Mouse (Mus musculus) midbrain, embryonic 12.5 days (tissue): Measurements from ENCODE around the gene Dync1h1. TPM values are rescaled to one million over a fixed set of nuclear protein-coding genes. Genes with fewer than 3 reads are reported as not detected.

ENCODE experiments used
- ATAC-seq: fragments of 200-750 bp; cut with Nextera tagmentation; 2 replicates; pipeline ENCODE4 v1.8.0; 2017; ENCODE audit warnings: low read depth, moderate TSS enrichment, moderate library complexity; ENCODE audit not compliant: low FRiP score
- H3K27ac ChIP-seq: fragments of 300-500 bp; sonication (generic); replicated peaks from 2 replicates; pipeline ENCODE4 v1.5.1; 2016; ENCODE audit warnings: mild to moderate bottlenecking
- H3K27me3 ChIP-seq: fragments of 300-500 bp; sonication (generic); 2 replicates; pipeline ENCODE4 v1.6.1; 2016; ENCODE audit warnings: mild to moderate bottlenecking
- H3K36me3 ChIP-seq: fragments of 300-500 bp; sonication (generic); 2 replicates; pipeline ENCODE4 v1.6.1; 2016
- H3K4me1 ChIP-seq: fragments of 300-500 bp; sonication (generic); 2 replicates; pipeline ENCODE4 v1.6.1; 2016
- H3K4me2 ChIP-seq: fragments of 300-500 bp; sonication (generic); replicated peaks from 2 replicates; pipeline ENCODE4 v1.6.1; 2016; ENCODE audit warnings: mild to moderate bottlenecking, moderate library complexity
- H3K4me3 ChIP-seq: fragments of 300-500 bp; sonication (generic); 2 replicates; pipeline ENCODE4 v1.5.1; 2016; ENCODE audit warnings: mild to moderate bottlenecking
- H3K9ac ChIP-seq: fragments of 300-500 bp; sonication (generic); replicated peaks from 2 replicates; pipeline ENCODE4 v1.6.1; 2016; ENCODE audit warnings: mild to moderate bottlenecking, moderate library complexity
- H3K9me3 ChIP-seq: fragments of 300-500 bp; sonication (generic); 2 replicates; pipeline ENCODE4 v1.6.1; 2016; ENCODE audit warnings: mild to moderate bottlenecking
- WGBS: fragments of 180-500 bp; shearing (Covaris S2); methylation state at CpG from one replicate; pipeline ENCODE4 v1.1.7; 2016; 5-methylcytosine and 5-hydroxymethylcytosine counted together
- polyA plus RNA-seq: library from polyadenylated mRNA; unstranded; fragments of >200 nt; fragmentation: Nextera tagmentation; extraction: Ambion mirVana; gene quantifications from 2 replicates; pipeline ENCODE4 v1.2.1, GENCODE M21; 2016

Gene Dync1h1
- polyA plus RNA-seq, 1 experiment from 2014 or later, result 94.7 TPM

DNA sequence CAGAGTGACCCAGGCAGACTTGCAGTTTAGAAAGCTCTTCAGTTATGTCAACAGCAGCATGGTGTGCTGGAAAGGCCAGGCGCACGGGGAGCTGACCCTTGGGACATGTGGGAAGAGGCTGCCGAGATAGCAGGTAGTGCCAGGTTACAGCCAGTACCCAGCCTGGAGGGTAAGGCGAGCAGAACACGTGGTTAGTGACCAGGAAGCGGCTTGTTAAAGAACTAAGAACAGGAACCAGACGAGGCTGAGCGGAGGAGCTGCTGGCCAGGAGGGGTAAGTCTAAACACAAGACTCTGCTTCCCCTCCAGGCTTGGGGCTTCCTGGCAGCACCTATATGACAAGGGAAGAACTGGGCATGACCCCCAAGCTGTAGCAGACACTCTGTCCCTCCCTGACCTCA is 27.6 kb upstream of the Dync1h1 start:
- H3K36me3 ChIP-seq, result peaks cover 28% of the 10 kb centered on the region
- 90% methylated on average over 8 of the region's 8 CpGs for WGBS
- H3K4me2 ChIP-seq, result no peak overlapping the region
- H3K27ac ChIP-seq, result no peak overlapping the region
- no peaks in the 10 kb centered on the region for H3K27me3 ChIP-seq
- no peak overlapping the region for H3K9ac ChIP-seq
- no peak overlapping the region for H3K4me3 ChIP-seq
- H3K4me1 ChIP-seq, result no peaks in the 10 kb centered on the region
- ATAC-seq, result no peak
- H3K9me3 ChIP-seq, result no peaks in the 10 kb centered on the region

GRCm38 (mm10) chr12:110575926-110576325 is 25.3 kb upstream of the Dync1h1 start:
- Histone ChIP-seq H3K9ac (no peak overlapping the region), H3K27me3 (no peaks in the 10 kb centered on the region), H3K36me3 (peaks cover 18% of the 10 kb centered on the region), H3K4me2 (no peak overlapping the region), H3K4me1 (no peaks in the 10 kb centered on the region), H3K4me3 (no peak overlapping the region), H3K27ac (no peak overlapping the region), H3K9me3 (no peaks in the 10 kb centered on the region)
- ATAC-seq, result no peak
- 68% methylated on average over 4 of the region's 4 CpGs for WGBS

DNA sequence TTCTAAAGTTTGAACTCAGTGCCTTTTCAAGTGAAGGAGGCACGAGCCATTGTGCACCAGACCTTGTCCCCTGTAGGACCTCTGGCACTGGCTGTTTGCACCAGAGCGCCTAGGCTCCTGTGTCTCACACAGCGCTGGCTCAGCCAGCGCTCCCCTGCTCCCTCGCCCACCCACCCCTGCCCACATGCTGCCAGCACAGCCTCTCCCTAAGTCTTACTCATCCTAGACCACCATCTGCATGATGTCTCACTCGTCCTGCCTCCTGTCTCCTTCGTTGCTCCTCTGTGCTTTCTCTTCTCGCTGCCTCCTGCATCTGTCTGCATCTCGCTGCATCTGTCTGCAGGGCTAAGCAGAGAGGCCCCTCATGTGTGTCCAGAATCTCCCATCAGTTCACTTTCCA is 22.9 kb upstream of the Dync1h1 start:
- Histone ChIP-seq H3K4me3 (no peak overlapping the region), H3K36me3 (peaks cover 8% of the 10 kb centered on the region), H3K9me3 (no peaks in the 10 kb centered on the region), H3K27ac (no peak overlapping the region), H3K27me3 (no peaks in the 10 kb centered on the region), H3K4me2 (no peak overlapping the region), H3K4me1 (no peaks in the 10 kb centered on the region), H3K9ac (no peak overlapping the region)
- ATAC-seq, result no peak
- WGBS, result 91% methylated on average over 9 of the region's 9 CpGs

- WGBS, result 86% methylated on average over 6 of the region's 6 CpGs
- Histone ChIP-seq H3K27me3 (no peaks in the 10 kb centered on the region), H3K4me1 (peaks cover 18% of the 10 kb centered on the region), H3K4me2 (no peak overlapping the region), H3K27ac (no peak overlapping the region), H3K36me3 (no peaks in the 10 kb centered on the region), H3K9ac (no peak overlapping the region), H3K4me3 (no peak overlapping the region), H3K9me3 (no peaks in the 10 kb centered on the region)
- no peak for ATAC-seq
Observed at GRCm38 (mm10) chr12:110588622-110589021, 12.6 kb upstream of the Dync1h1 start.

DNA sequence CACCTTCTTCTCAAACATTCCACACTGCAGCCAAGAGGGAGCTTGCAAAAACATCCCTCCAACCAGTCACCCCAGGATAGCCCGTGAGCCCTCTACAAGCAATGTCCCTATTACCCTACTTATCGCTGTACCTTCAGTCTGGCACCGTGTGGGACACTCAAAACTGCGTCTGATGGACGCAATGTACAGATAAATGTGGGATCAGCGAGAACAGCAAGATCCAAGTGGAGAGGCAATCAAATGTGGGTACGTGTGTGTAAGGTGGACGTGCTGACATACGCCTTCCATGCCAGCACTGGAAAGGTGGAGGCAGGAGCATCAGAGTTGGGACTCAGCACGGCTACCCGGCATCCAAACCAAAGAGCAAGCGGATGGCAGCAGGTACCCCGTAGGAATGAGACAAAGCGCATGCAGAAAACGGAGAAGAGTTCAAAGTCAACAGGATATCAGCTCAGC is 10.4 kb upstream of the Dync1h1 start:
- no peak for ATAC-seq
- Histone ChIP-seq H3K4me2 (peak overlapping the region; percentile 98), H3K9ac (peak overlapping the region; percentile 87), H3K9me3 (no peaks in the 10 kb centered on the region), H3K27me3 (no peaks in the 10 kb centered on the region), H3K4me3 (peak overlapping the region; percentile 87), H3K36me3 (no peaks in the 10 kb centered on the region), H3K4me1 (peaks cover 18% of the 10 kb centered on the region), H3K27ac (peak overlapping the region; percentile 87)
- WGBS, result under 1% methylated on average over 15 of the region's 15 CpGs

DNA sequence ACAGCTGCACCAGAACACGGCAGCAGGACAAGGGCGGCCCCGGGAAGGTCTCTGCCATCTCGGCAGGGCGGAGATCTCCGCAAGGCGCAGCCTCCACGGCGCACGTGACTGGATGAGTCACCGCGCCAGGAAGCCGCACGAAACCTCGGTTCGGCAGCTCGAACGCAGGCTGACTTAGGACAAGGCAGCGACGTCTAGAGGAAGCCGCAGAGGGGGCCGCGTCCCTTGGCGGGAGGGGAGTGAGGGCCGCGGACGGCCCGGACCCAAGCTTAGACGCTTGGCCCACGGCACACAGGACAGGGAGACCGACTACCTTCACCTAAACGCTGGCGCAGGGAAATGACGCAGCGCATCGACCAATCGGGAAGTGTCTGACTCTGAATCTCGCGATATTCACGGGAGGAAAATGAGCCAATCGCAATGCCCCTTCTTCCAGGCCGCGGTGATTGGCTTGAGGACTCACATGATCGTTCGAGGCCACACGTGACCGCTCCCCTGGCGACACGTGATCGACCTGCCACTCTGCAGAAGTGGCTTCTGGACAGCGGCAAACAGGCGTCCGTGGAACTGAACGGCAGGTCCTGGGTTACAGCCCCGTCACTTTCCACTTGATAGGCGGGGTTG is 9.9 kb upstream of the Dync1h1 start:
- H3K9me3 ChIP-seq, result no peaks in the 10 kb centered on the region
- H3K4me2 ChIP-seq, result peak overlapping the region; percentile 98
- under 1% methylated on average over 56 of the region's 56 CpGs for WGBS
- ATAC-seq, result peak; percentile 97
- H3K27me3 ChIP-seq, result no peaks in the 10 kb centered on the region
- peak overlapping the region; percentile 87 for H3K9ac ChIP-seq
- peaks cover 18% of the 10 kb centered on the region for H3K4me1 ChIP-seq
- no peaks in the 10 kb centered on the region for H3K36me3 ChIP-seq
- peak overlapping the region; percentile 87 for H3K4me3 ChIP-seq
- H3K27ac ChIP-seq, result peak overlapping the region; percentile 87

DNA sequence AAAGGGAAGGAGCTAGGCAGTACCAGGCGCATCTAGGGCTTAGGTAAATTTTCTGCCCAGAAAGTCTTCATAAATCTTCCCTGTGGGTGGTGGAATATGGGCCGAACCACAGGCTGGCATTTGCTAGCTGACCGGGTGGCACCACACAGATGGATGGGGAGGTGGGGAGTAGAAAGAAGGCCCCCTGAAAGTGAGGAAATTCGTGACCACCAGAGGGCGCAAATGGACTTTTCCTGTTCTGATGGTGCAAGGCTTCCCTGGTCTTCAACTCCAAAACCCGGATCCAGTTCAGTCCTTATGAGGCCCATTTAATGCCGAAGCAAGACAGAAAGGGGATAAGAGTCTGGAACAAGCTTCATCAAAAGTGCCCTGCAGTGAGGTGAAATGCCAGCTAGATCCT is 2.7 kb upstream of the Dync1h1 start:
- Histone ChIP-seq H3K4me3 (no peak overlapping the region), H3K36me3 (no peaks in the 10 kb centered on the region), H3K4me2 (no peak overlapping the region), H3K9ac (0 out of 2 replicates have a peak overlapping the region, but pooled peaks have one; percentile 28), H3K27me3 (peaks cover 28% of the 10 kb centered on the region), H3K4me1 (peaks cover 18% of the 10 kb centered on the region), H3K27ac (no peak overlapping the region), H3K9me3 (no peaks in the 10 kb centered on the region)
- ATAC-seq, result no peak
- WGBS, result 11% methylated on average over 7 of the region's 7 CpGs

DNA sequence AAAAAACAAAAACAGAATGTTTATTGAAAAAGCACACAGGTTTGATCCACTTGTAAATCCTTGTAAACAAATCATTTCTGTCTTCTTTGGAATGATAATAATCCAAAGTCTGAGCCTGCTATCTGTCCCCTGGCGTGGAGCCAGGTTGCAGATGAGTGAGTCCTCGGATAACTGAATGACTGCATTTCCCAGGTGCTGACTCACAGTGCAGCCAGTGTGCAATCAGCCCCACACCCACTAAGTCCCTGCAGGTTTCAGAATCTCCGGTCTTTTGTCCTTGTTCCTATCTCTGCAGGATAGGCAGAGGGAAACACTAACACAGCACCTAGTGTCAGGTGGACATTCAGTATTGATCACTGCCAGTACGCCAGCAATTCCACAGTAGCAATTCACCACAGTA is 1.5 kb upstream of the Dync1h1 start:
- Histone ChIP-seq H3K9me3 (no peaks in the 10 kb centered on the region), H3K4me2 (no peak overlapping the region), H3K9ac (no peak overlapping the region), H3K36me3 (no peaks in the 10 kb centered on the region), H3K27ac (no peak overlapping the region), H3K4me3 (no peak overlapping the region), H3K27me3 (peaks cover 28% of the 10 kb centered on the region), H3K4me1 (peaks cover 27% of the 10 kb centered on the region)
- 72% methylated on average over 4 of the region's 4 CpGs for WGBS
- ATAC-seq, result no peak

DNA sequence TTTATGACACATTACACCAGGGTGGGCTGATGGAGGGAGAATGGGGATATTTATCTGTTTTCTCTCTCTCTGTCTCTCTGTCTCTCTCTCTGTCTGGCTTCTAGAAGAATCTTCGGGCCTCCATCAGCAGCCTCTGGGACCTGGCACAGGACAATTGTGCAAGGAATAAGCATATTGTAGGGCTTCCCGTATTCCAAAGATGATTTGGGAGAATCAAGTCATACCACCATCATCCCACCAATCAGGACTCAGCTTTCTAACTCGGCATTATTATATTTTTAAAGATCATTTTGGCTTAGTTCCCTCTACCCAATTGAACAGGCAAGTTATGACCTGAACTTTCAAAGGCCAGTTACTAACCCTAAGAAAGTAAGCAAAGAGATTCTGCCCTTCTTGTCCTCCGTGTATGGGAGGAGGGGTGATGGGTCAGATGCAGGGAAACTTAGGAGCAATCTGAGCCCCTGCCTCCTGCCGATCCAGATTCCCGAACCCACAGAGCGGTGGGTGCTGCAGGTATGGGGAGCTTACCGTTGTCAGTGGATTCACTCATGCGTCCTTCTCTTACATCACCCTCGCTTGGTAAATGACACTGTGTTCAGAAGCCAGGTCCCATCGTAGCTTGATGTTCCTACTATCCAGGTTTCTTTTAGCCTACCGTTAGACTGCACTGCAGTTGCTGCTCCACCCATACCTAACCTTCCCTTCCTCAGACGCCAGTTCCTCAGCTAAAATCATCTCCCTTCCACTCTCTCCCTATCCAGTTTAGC is 844 bp upstream of the Dync1h1 start:
- Histone ChIP-seq H3K36me3 (no peaks in the 10 kb centered on the region), H3K27me3 (peaks cover 28% of the 10 kb centered on the region), H3K9me3 (no peaks in the 10 kb centered on the region), H3K4me2 (peak overlapping the region; percentile 91), H3K27ac (no peak overlapping the region), H3K9ac (peak overlapping the region; percentile 97; the same call in 1 of the 2 replicates), H3K4me3 (peak overlapping the region; percentile 98), H3K4me1 (peaks cover 27% of the 10 kb centered on the region)
- no peak; the same call in 1 of the 2 replicates for ATAC-seq
- WGBS, result 53% methylated on average over 13 of the region's 13 CpGs

GRCm38 (mm10) chr12:110606161-110606560 is 4.9 kb downstream of the Dync1h1 start:
- Histone ChIP-seq H3K27me3 (no peaks in the 10 kb centered on the region), H3K36me3 (peaks cover 6% of the 10 kb centered on the region), H3K9ac (no peak overlapping the region), H3K4me2 (no peak overlapping the region), H3K27ac (no peak overlapping the region), H3K4me3 (no peak overlapping the region), H3K4me1 (peaks cover 22% of the 10 kb centered on the region), H3K9me3 (no peaks in the 10 kb centered on the region)
- ATAC-seq, result no peak
- WGBS, result 93% methylated on average over 3 of the region's 3 CpGs

DNA sequence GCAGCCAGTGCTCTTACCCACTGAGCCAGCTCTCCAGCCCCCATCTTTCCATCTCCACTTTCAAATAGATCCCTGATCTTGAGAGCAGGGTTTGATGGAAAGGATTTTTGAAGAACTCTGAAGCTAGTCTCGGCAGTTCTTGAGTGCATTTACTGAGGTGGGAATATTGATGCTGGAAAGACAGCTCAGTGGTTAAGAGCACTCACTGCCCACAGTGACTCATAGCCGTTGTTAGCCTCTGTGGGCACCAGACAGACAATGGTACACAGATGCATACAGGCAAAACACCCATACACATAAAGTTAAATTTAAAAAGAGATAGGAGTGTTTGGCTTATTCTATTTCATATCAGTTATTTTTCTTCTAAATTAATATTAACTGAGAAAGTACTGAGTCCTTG is 5.4 kb downstream of the Dync1h1 start:
- H3K4me3 ChIP-seq, result no peak overlapping the region
- no peak for ATAC-seq
- 88% methylated on average over 2 of the region's 2 CpGs for WGBS
- H3K4me2 ChIP-seq, result no peak overlapping the region
- no peak overlapping the region for H3K9ac ChIP-seq
- no peak overlapping the region for H3K27ac ChIP-seq
- H3K4me1 ChIP-seq, result peaks cover 22% of the 10 kb centered on the region
- H3K9me3 ChIP-seq, result no peaks in the 10 kb centered on the region
- peaks cover 7% of the 10 kb centered on the region for H3K36me3 ChIP-seq
- H3K27me3 ChIP-seq, result no peaks in the 10 kb centered on the region

GRCm38 (mm10) chr12:110608460-110609152 is 7.4 kb downstream of the Dync1h1 start:
- no peak overlapping the region for H3K4me2 ChIP-seq
- no peak for ATAC-seq
- H3K27me3 ChIP-seq, result no peaks in the 10 kb centered on the region
- no peak overlapping the region for H3K27ac ChIP-seq
- 74% methylated on average over 11 of the region's 11 CpGs for WGBS
- no peak overlapping the region for H3K4me3 ChIP-seq
- peaks cover 8% of the 10 kb centered on the region for H3K4me1 ChIP-seq
- no peaks in the 10 kb centered on the region for H3K9me3 ChIP-seq
- H3K36me3 ChIP-seq, result peaks cover 27% of the 10 kb centered on the region
- no peak overlapping the region for H3K9ac ChIP-seq
